Mouse (Mus musculus): ENCODE measurements around the gene Cep95. TPM values are rescaled to one million over a fixed set of nuclear protein-coding genes. Genes with fewer than 3 reads are reported as not detected.

Cep95 gene
- polyA plus RNA-seq, 1 experiment, result 2.9 TPM

GRCm38 (mm10) chr11:106752103-106752502 is 36.9 kb upstream of the Cep95 start:
- TF ChIP-seq POLR2A (IDR thresholded peaks at IDR 0.05; ENCODE audit: borderline replicate concordance, extremely low read depth, low read depth, low read length), result peak; percentile 9; the same call in 1 of the 2 replicates
- no peak for TF ChIP-seq CTCF (IDR thresholded peaks at IDR 0.05; ENCODE audit: insufficient read depth, low read length)

GRCm38 (mm10) chr11:106753314-106753713 is 35.7 kb upstream of the Cep95 start:
- TF ChIP-seq CTCF (IDR thresholded peaks at IDR 0.05; ENCODE audit: insufficient read depth, low read length), result no peak
- TF ChIP-seq POLR2A (IDR thresholded peaks at IDR 0.05; ENCODE audit: borderline replicate concordance, extremely low read depth, low read depth, low read length), result no peak
- DNase-seq, result no peak
- 84% methylated on average over 6 of the region's 6 CpGs for WGBS
- no peaks in the 10 kb centered on the region for H3K4me1 ChIP-seq (ENCODE audit: control insufficient read depth, insufficient read depth, low read length)
- no peak overlapping the region for H3K4me3 ChIP-seq (replicated peaks; ENCODE audit: extremely low read depth, low read depth, low read length)

More at GRCm38 (mm10) chr11:106752103-106752502, 36.9 kb upstream of the Cep95 start:
- no peak overlapping the region for H3K4me3 ChIP-seq (replicated peaks; ENCODE audit: extremely low read depth, low read depth, low read length)
- DNase-seq, result no peak
- H3K4me1 ChIP-seq (ENCODE audit: control insufficient read depth, insufficient read depth, low read length), result no peaks in the 10 kb centered on the region
- WGBS, result 61% methylated on average over 7 of the region's 7 CpGs

GRCm38 (mm10) chr11:106755583-106755982 is 33.5 kb upstream of the Cep95 start:
- TF ChIP-seq POLR2A (IDR thresholded peaks at IDR 0.05; ENCODE audit: borderline replicate concordance, extremely low read depth, low read depth, low read length) (no peak), CTCF (IDR thresholded peaks at IDR 0.05; ENCODE audit: insufficient read depth, low read length) (no peak)
- Histone ChIP-seq H3K4me3 (replicated peaks; ENCODE audit: extremely low read depth, low read depth, low read length) (no peak overlapping the region), H3K4me1 (ENCODE audit: control insufficient read depth, insufficient read depth, low read length) (no peaks in the 10 kb centered on the region)
- no peak for DNase-seq
- 61% methylated on average over 5 of the region's 5 CpGs for WGBS

- 83% methylated on average over 3 of the region's 3 CpGs for WGBS
Observed at GRCm38 (mm10) chr11:106759028-106759427, 30.0 kb upstream of the Cep95 start.

GRCm38 (mm10) chr11:106760511-106760910 is 28.5 kb upstream of the Cep95 start:
- DNase-seq, result no peak
- no peak overlapping the region for H3K4me3 ChIP-seq (replicated peaks; ENCODE audit: extremely low read depth, low read depth, low read length)
- 82% methylated on average over 5 of the region's 5 CpGs for WGBS
- TF ChIP-seq CTCF (IDR thresholded peaks at IDR 0.05; ENCODE audit: insufficient read depth, low read length) (no peak), POLR2A (IDR thresholded peaks at IDR 0.05; ENCODE audit: borderline replicate concordance, extremely low read depth, low read depth, low read length) (no peak)
- H3K4me1 ChIP-seq (ENCODE audit: control insufficient read depth, insufficient read depth, low read length), result 0 out of 2 replicates have a peak, but pooled peaks cover 2% of the 10 kb centered on the region

More at GRCm38 (mm10) chr11:106759028-106759427, 30.0 kb upstream of the Cep95 start:
- TF ChIP-seq POLR2A (IDR thresholded peaks at IDR 0.05; ENCODE audit: borderline replicate concordance, extremely low read depth, low read depth, low read length), result no peak
- no peak for TF ChIP-seq CTCF (IDR thresholded peaks at IDR 0.05; ENCODE audit: insufficient read depth, low read length)
- DNase-seq, result no peak
- Histone ChIP-seq H3K4me1 (ENCODE audit: control insufficient read depth, insufficient read depth, low read length) (0 out of 2 replicates have a peak, but pooled peaks cover 2% of the 10 kb centered on the region), H3K4me3 (replicated peaks; ENCODE audit: extremely low read depth, low read depth, low read length) (no peak overlapping the region)

- 41% methylated on average over 5 of the region's 5 CpGs for WGBS
- DNase-seq, result no peak
- Histone ChIP-seq H3K4me1 (ENCODE audit: control insufficient read depth, insufficient read depth, low read length) (0 out of 2 replicates have a peak, but pooled peaks cover 2% of the 10 kb centered on the region), H3K4me3 (replicated peaks; ENCODE audit: extremely low read depth, low read depth, low read length) (no peak overlapping the region)
- no peak for TF ChIP-seq CTCF (IDR thresholded peaks at IDR 0.05; ENCODE audit: insufficient read depth, low read length)
- TF ChIP-seq POLR2A (IDR thresholded peaks at IDR 0.05; ENCODE audit: borderline replicate concordance, extremely low read depth, low read depth, low read length), result no peak
Observed at GRCm38 (mm10) chr11:106762139-106762799, 26.8 kb upstream of the Cep95 start.

GRCm38 (mm10) chr11:106762800-106763185 is 26.3 kb upstream of the Cep95 start:
- TF ChIP-seq POLR2A (IDR thresholded peaks at IDR 0.05; ENCODE audit: borderline replicate concordance, extremely low read depth, low read depth, low read length) (no peak), CTCF (IDR thresholded peaks at IDR 0.05; ENCODE audit: insufficient read depth, low read length) (no peak)
- DNase-seq, result no peak
- Histone ChIP-seq H3K4me3 (replicated peaks; ENCODE audit: extremely low read depth, low read depth, low read length) (no peak overlapping the region), H3K4me1 (ENCODE audit: control insufficient read depth, insufficient read depth, low read length) (0 out of 2 replicates have a peak, but pooled peaks cover 2% of the 10 kb centered on the region)
- WGBS, result 65% methylated on average over 9 of the region's 9 CpGs

GRCm38 (mm10) chr11:106766611-106767162 is 22.4 kb upstream of the Cep95 start:
- DNase-seq, result no peak
- Histone ChIP-seq H3K4me3 (replicated peaks; ENCODE audit: extremely low read depth, low read depth, low read length) (no peak overlapping the region), H3K4me1 (ENCODE audit: control insufficient read depth, insufficient read depth, low read length) (0 out of 2 replicates have a peak, but pooled peaks cover 2% of the 10 kb centered on the region)
- no peak for TF ChIP-seq CTCF (IDR thresholded peaks at IDR 0.05; ENCODE audit: insufficient read depth, low read length)
- WGBS, result 86% methylated on average over 4 of the region's 4 CpGs

GRCm38 (mm10) chr11:106767516-106767915 is 21.5 kb upstream of the Cep95 start:
- WGBS, result 95% methylated on average over 4 of the region's 4 CpGs

More at GRCm38 (mm10) chr11:106767516-106767915, 21.5 kb upstream of the Cep95 start:
- H3K4me1 ChIP-seq (ENCODE audit: control insufficient read depth, insufficient read depth, low read length), result peaks cover 2% of the 10 kb centered on the region; the same call in 1 of the 2 replicates
- no peak for DNase-seq
- H3K4me3 ChIP-seq (replicated peaks; ENCODE audit: extremely low read depth, low read depth, low read length), result no peak overlapping the region
- no peak for TF ChIP-seq POLR2A (IDR thresholded peaks at IDR 0.05; ENCODE audit: borderline replicate concordance, extremely low read depth, low read depth, low read length)
- no peak for TF ChIP-seq CTCF (IDR thresholded peaks at IDR 0.05; ENCODE audit: insufficient read depth, low read length)

All from lung, adult 2 months (tissue).